Mouse (Mus musculus): ENCODE results near the gene Fam186b.
"Not testable (repeated sequence)": the region's sequence is repeated elsewhere in the genome, so short reads cannot be mapped to it uniquely, and the experiment has no call there.

Fam186b gene

GRCm38 (mm10) chr15:99259730-99260252 lies 35.9 kb downstream of the Fam186b start:
- peak; percentile 45 for DNase-seq (ENCODE audit: low spot score)

GRCm38 (mm10) chr15:99259167-99259729 lies 36.4 kb downstream of the Fam186b start:
- DNase-seq (ENCODE audit: low spot score): no peak

DNA sequence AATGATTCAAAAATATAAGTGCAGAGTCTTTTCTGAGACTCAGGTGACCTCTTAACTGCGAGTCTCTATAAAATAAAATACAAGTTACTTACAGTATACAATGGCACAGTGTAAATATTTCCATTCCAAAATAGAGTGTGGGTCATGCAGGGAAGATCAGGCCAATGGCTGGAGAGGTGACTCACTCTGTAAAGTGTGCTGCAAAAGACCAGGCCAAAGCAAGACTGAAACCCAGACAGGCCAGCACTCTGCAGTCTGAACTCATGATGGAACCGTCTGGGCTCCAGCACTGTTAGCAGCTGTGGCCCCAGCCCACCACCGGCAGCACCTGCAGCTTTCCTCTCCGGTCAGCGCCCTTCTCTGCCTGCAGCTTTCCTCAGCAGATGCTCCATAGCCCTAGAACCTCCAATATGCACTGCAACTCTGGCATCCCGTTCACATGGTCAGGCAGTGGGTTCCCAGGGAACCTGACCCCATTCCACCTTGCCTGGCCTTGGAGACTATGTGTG lies 40.4 kb downstream of the Fam186b start:
- no peak for DNase-seq (ENCODE audit: low spot score)

DNA sequence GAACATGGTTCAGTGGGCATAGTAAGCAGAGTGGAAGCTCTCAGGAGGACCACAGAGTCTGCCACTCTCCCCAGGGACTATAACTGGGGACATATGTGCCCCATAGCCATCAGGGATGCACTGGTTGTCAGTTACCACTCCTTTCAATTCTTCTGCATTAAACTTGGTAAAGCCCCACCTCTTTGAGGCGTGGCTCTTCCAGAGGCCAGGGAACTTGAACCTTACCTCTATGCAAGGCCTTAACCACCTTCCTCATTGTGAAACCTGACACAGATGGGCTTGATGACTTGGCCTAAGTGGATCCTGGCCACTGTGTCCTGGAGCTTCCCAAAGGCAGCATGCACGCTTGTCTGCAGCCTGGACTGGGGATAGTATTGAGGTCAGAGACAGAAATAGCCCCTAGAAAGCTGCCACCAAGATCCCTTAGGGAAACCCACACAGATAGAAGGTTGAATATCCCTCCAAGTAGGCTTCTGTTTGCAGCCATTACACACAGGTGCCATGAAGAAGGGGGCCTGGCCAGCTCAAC lies 41.1 kb downstream of the Fam186b start:
- no peak for DNase-seq (ENCODE audit: low spot score)

GRCm38 (mm10) chr15:99253772-99254171 lies 41.9 kb downstream of the Fam186b start:
- no peak for DNase-seq (ENCODE audit: low spot score)

DNA sequence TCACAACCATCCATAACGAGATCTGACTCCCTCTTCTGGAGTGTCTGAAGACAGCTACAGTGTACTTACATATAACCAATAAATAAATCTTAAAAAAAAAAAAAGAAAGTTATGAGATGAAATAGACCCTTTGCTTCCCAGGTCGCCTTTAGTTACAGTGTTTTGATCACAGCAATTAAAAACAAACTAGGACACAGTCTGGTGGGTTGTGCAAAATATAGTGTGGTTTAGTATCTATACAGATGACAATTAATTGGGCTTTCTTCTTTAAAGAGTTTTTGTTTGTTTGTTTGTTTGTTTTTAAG lies 42.6 kb downstream of the Fam186b start:
- DNase-seq (ENCODE audit: low spot score): not testable (repeated sequence)

- DNase-seq (ENCODE audit: low spot score): peak; percentile 82
These were observed 43.1 kb downstream of the Fam186b start for GRCm38 (mm10) chr15:99252381-99253174.

DNA sequence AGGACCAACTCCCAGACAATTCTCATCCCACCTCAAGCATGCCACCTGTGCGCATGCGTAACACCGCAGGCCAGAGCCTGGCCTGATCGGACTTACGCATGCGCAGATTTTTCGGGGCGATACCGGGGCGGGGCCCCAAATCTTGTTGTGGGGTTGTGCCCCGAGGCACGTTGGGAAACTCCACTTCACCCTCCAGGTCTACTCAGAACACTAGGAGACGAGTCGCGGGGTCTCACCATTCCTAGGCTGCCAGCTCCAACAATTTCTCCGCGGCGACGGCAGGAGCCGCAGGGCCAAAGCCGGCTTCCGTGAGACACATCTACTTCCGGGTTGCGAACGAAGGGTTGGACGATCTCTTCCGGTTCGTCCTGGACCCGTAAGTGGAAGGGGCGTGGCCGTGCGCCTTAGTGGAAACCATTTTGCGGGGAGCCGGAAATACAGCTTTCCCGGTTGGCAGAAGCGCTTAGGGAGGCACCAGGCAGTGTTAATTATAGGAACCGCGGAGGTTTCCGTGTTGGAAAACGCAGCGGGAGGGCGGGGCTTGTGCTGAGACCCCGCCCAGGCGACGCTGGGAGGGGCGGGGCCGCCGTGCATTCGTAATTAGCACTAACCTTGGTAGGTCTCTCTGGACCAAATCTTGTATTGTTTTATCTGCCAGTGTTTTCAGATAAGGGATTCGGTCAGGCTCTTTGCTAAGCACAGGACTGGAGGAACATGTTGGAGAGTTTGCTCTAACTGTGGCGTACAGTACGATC lies 43.9 kb downstream of the Fam186b start, which contains the start of gene Mcrs1:
TSS of gene Mcrs1 (minus strand) at position 336 of the 755 bp plus-strand sequence.
- peak; percentile 100 for DNase-seq (ENCODE audit: low spot score)

- peak; percentile 47 for DNase-seq (ENCODE audit: low spot score)
These were observed 44.6 kb downstream of the Fam186b start for GRCm38 (mm10) chr15:99251111-99251510.

GRCm38 (mm10) chr15:99249938-99250337 lies 45.8 kb downstream of the Fam186b start:
- no peak for DNase-seq (ENCODE audit: low spot score)

GRCm38 (mm10) chr15:99248972-99249371 lies 46.7 kb downstream of the Fam186b start:
- DNase-seq (ENCODE audit: low spot score): no peak

- DNase-seq (ENCODE audit: low spot score): not testable (repeated sequence)
These were observed 49.0 kb downstream of the Fam186b start for GRCm38 (mm10) chr15:99246736-99247135.

GRCm38 (mm10) chr15:99242045-99242444 lies 53.6 kb downstream of the Fam186b start:
- no peak for DNase-seq (ENCODE audit: low spot score)

GRCm38 (mm10) chr15:99241249-99241648 lies 54.4 kb downstream of the Fam186b start:
- DNase-seq (ENCODE audit: low spot score): peak; percentile 70

GRCm38 (mm10) chr15:99240129-99240528 lies 55.6 kb downstream of the Fam186b start:
- DNase-seq (ENCODE audit: low spot score): no peak

DNA sequence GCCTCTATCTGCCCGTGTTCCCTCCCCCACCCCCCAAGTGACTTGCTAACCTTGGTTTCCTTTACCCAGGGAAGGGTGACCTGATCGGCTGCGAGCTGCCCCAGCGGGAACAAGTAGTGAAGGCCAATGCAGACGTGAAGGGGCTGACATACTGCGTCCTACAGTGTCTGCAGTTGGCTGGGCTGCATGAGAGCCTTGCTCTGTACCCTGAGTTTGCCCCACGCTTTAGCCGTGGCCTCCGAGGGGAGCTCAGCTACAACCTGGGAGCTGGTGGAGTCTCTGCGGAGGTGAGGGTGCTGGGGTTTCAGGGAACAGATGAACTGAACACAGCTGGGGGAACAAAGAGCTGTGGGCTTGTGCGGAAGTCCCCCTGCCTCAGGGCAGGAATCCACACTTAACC lies 57.7 kb downstream of the Fam186b start:
- DNase-seq (ENCODE audit: low spot score): no peak

GRCm38 (mm10) chr15:99234326-99235010 lies 61.2 kb downstream of the Fam186b start:
- DNase-seq (ENCODE audit: low spot score): no peak

GRCm38 (mm10) chr15:99233719-99234118 lies 62.0 kb downstream of the Fam186b start:
- DNase-seq (ENCODE audit: low spot score): no peak

DNA sequence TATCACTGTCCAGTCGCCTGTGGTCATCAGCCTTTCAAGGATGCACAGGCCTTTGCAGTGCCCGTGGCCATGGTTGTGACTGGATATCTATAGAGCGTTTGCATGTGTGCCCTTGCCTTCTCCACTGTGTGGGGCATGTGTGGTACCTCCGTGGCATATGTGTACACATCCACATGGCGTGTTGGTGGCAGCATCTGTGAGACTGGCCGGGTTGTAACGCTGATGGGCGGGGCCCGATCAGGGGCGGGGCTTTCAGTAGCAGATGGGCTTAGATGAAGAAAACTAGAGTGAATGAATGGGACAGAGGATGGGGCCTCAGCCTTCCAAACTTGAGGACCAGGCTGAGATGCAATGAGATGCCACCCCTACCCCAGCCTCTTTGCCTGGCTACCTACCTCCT lies 63.7 kb downstream of the Fam186b start:
- DNase-seq (ENCODE audit: low spot score): no peak

- DNase-seq (ENCODE audit: low spot score): no peak
These were observed 69.6 kb downstream of the Fam186b start for GRCm38 (mm10) chr15:99226090-99226489.

DNA sequence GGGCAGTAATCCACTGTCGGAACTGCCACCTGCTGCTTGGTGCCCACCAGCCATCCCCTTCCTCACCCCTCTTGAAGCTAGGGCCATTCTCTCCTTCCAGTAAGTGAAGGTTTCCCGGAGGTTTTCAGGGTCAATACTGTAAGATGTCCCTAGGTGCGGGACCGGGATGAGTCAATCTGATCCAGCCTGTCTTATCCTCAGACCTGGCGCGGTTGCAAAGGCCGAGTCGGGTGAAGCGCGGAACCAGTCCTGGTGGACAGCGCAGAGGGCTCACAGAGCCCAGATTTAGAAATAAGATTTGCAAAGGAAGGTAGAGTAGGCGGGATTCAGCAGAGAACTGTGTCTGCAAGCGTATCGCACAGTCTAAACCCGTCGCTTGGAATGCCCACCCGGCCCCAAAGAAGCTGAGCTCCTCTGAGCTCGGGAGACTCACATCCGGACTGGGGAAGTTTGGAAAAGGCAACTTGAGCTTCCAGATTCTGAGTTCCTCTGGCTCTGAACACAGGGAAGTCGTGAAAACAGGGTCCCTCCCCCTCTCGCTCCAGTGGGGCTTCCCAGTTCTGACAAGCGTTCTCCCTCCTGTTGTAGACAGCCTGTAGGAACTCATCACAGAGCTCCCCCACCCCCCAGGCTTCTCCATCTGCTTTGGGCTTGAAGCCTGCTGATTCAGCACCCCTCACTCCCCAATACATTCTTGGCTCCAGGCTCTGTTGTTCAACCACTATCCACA lies 70.4 kb downstream of the Fam186b start:
- peak; percentile 45 for DNase-seq (ENCODE audit: low spot score)
